Mouse (Mus musculus) brain, embryonic 14.5 days (tissue): ENCODE measurements around the gene Btbd9.

Experiments
- CTCF ChIP-seq: fragments of 200-500 bp; IDR thresholded peaks from 2 replicates; pipeline ENCODE4 v1.5.1; 2012; ENCODE audit warnings: inconsistent platforms, mild to moderate bottlenecking, moderate library complexity, borderline replicate concordance; ENCODE audit not compliant: insufficient read depth, insufficient read length; ENCODE audit errors: extremely low read depth
- POLR2A ChIP-seq: fragments of 200-500 bp; IDR thresholded peaks from 2 replicates; pipeline ENCODE4 v1.6.1; 2012; ENCODE audit warnings: mild to moderate bottlenecking, inconsistent platforms, borderline replicate concordance; ENCODE audit not compliant: poor library complexity, insufficient read depth, insufficient read length, severe bottlenecking; ENCODE audit errors: extremely low read depth

DNA sequence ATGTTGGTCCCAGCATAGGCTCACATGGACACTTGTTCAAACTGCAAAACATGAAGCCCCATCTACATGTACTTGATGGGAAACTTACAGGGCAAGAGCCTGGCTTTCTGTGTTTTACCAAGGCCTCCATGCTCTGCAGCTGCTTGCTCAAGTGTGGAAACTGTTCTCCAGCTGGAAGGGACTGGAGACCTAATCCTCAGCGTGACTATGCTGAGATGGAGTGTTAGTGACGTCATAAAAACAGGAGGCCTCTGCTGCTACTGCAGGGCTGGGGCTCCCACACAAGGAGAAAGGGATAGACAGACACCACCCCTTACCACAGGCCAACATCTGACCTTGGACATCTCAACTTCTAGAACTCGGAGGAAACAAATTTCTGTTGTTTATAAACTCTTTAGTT is 5.3 kb downstream of the Btbd9 start:
- no peak for TF ChIP-seq POLR2A
- no peak for TF ChIP-seq CTCF
